In the genomic region with DNA sequence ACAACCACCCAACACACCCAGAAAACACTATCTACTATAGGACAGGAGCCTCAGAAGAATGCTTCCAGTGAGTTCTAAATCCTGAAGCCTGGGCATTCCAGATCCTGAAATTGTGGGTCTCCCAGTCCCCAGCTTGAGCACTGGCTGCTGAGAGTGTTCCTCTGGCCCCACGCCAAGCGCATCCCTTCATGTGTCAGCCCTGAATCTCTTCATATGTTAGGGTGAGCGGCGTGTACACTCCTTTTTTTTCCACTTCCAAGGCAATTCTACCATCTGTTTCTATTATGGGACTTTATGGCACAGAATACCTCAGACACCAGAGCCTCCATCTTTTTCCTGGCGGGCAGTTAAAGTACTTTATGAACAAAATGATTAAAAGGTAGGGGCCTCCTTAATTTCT, we compare ENCODE assay signal across 15 mouse cellular contexts.
DNase-seq lines count a peak whose midpoint lies in the region; ATAC-seq and TF ChIP-seq lines count a peak whose summit lies in the region.
"Had no signal": no experiment of that assay in that cellular context is flagged by ENCODE, and none has a peak within 500 bp of the region (broad histone marks: within the 10 kb centered on the region; RNA-seq: fewer than 3 reads in every experiment).

No protein-coding gene starts in this region.

- intact Hi-C loops in left cerebral cortex, postnatal 14 days (cut with DNase I), result no loop called here

- no peak for TF ChIP-seq EP300 in liver, postnatal 0 days (IDR thresholded peaks at IDR 0.05; ENCODE audit: low read depth)

- H3K27ac ChIP-seq in forebrain, embryonic 14.5 days (ENCODE audit: low read depth, low read length), result no peak overlapping the region
- no peak overlapping the region for H3K27ac ChIP-seq in forebrain, embryonic 12.5 days
- H3K27ac ChIP-seq in forebrain, embryonic 16.5 days (ENCODE audit: low read length), result no peak overlapping the region
- H3K27ac ChIP-seq in liver, postnatal 0 days (ENCODE audit: low read depth), result no peak overlapping the region
- H3K27ac ChIP-seq: midbrain, embryonic 12.5 days had no signal

- no peaks in the 10 kb centered on the region for H3K4me1 ChIP-seq in forebrain, embryonic 14.5 days (ENCODE audit: control insufficient read depth, insufficient read depth, low read length)
- H3K4me1 ChIP-seq in forebrain, embryonic 12.5 days, result no peaks in the 10 kb centered on the region
- peaks cover 3% of the 10 kb centered on the region; the same call in 1 of the 2 replicates for H3K4me1 ChIP-seq in forebrain, embryonic 16.5 days (replicated peaks; ENCODE audit: control insufficient read depth, insufficient read depth, low read length)
- no peaks in the 10 kb centered on the region for H3K4me1 ChIP-seq in liver, postnatal 0 days (ENCODE audit: insufficient read depth)
- H3K4me1 ChIP-seq: midbrain, embryonic 12.5 days had no signal

- ATAC-seq in forebrain, embryonic 14.5 days, result peak; percentile 82
- no peak for ATAC-seq in forebrain, embryonic 12.5 days (ENCODE audit: low FRiP score)
- peak; percentile 76 for ATAC-seq in forebrain, embryonic 16.5 days
- ATAC-seq in liver, postnatal 0 days, result no peak
- ATAC-seq: Patski had no signal

- WGBS in forebrain, embryonic 14.5 days, result 58% methylated on average over 5 of the region's 5 CpGs
- 79% methylated on average over 5 of the region's 5 CpGs for WGBS in forebrain, embryonic 12.5 days
- WGBS in forebrain, embryonic 16.5 days, result 53% methylated on average over 5 of the region's 5 CpGs
- 80% methylated on average over 5 of the region's 5 CpGs for WGBS in liver, postnatal 0 days (ENCODE audit: insufficient replicate concordance)

- peak; percentile 87 for DNase-seq in forebrain, embryonic 14.5 days (ENCODE audit: low spot score)
- peak; percentile 63 to 81 for DNase-seq in left cerebral cortex, postnatal 14 days (ENCODE audit: low spot score in 2 of 2)
- DNase-seq in left cerebral cortex, adult 18-20 months (ENCODE audit: low spot score in 2 of 2), result no peak
- DNase-seq in brain, adult 2 months (ENCODE audit: low read depth, low spot score), result peak; percentile 9
- no peak for DNase-seq in liver, postnatal 0 days
- no peak for DNase-seq in embryo, embryonic 9.5 days (ENCODE audit: extremely low spot score)
- DNase-seq: adrenal gland, adult 2 months; gastrocnemius, postnatal 10 days; kidney, postnatal 25 days; liver; lung, postnatal 14 days had no signal

- no peak overlapping the region for H3K9ac ChIP-seq in forebrain, embryonic 14.5 days (ENCODE audit: low read length)
- H3K9ac ChIP-seq in forebrain, embryonic 12.5 days, result no peak overlapping the region
- H3K9ac ChIP-seq in forebrain, embryonic 16.5 days (replicated peaks; ENCODE audit: low read depth, low read length), result no peak overlapping the region
- H3K9ac ChIP-seq in liver, postnatal 0 days (replicated peaks), result no peak overlapping the region
- H3K9ac ChIP-seq: midbrain, embryonic 12.5 days had no signal

- no peaks in the 10 kb centered on the region for H3K36me3 ChIP-seq in forebrain, embryonic 14.5 days (ENCODE audit: control insufficient read depth, insufficient read depth, low read length)
- no peaks in the 10 kb centered on the region for H3K36me3 ChIP-seq in forebrain, embryonic 12.5 days (replicated peaks)
- H3K36me3 ChIP-seq in forebrain, embryonic 16.5 days (ENCODE audit: control insufficient read depth, insufficient read depth), result no peaks in the 10 kb centered on the region
- H3K36me3 ChIP-seq in liver, postnatal 0 days (replicated peaks; ENCODE audit: insufficient read depth, low read length), result no peaks in the 10 kb centered on the region
- H3K36me3 ChIP-seq: midbrain, embryonic 12.5 days had no signal

- no peak overlapping the region for H3K4me2 ChIP-seq in forebrain, embryonic 14.5 days (ENCODE audit: low read length)
- no peak overlapping the region for H3K4me2 ChIP-seq in forebrain, embryonic 12.5 days
- H3K4me2 ChIP-seq in forebrain, embryonic 16.5 days (ENCODE audit: low read length), result no peak overlapping the region
- no peak overlapping the region for H3K4me2 ChIP-seq in liver, postnatal 0 days (ENCODE audit: low read depth, low read length)
- H3K4me2 ChIP-seq: midbrain, embryonic 12.5 days had no signal

- no peak for TF ChIP-seq CTCF in liver, postnatal 0 days (IDR thresholded peaks at IDR 0.05; ENCODE audit: low read depth)

- H3K27me3 ChIP-seq in forebrain, embryonic 14.5 days (replicated peaks; ENCODE audit: control insufficient read depth, insufficient read depth, low read length), result no peaks in the 10 kb centered on the region
- H3K27me3 ChIP-seq in forebrain, embryonic 12.5 days, result no peaks in the 10 kb centered on the region
- no peaks in the 10 kb centered on the region for H3K27me3 ChIP-seq in forebrain, embryonic 16.5 days (replicated peaks; ENCODE audit: control insufficient read depth, insufficient read depth, low read length)
- no peaks in the 10 kb centered on the region for H3K27me3 ChIP-seq in liver, postnatal 0 days (ENCODE audit: insufficient read depth, low read length)
- H3K27me3 ChIP-seq: midbrain, embryonic 12.5 days had no signal

- no peak overlapping the region for H3K4me3 ChIP-seq in forebrain, embryonic 14.5 days (ENCODE audit: low read depth, low read length)
- H3K4me3 ChIP-seq in forebrain, embryonic 12.5 days (replicated peaks), result no peak overlapping the region
- no peak overlapping the region for H3K4me3 ChIP-seq in forebrain, embryonic 16.5 days (replicated peaks; ENCODE audit: low read length)
- no peak overlapping the region for H3K4me3 ChIP-seq in liver, postnatal 0 days (ENCODE audit: low read depth, low read length)
- H3K4me3 ChIP-seq: midbrain, embryonic 12.5 days had no signal

- H3K9me3 ChIP-seq in forebrain, embryonic 14.5 days (replicated peaks; ENCODE audit: control insufficient read depth, low read length), result no peaks in the 10 kb centered on the region
- no peaks in the 10 kb centered on the region for H3K9me3 ChIP-seq in forebrain, embryonic 12.5 days
- H3K9me3 ChIP-seq in forebrain, embryonic 16.5 days (ENCODE audit: control insufficient read depth, low read length), result no peaks in the 10 kb centered on the region
- peaks cover 4% of the 10 kb centered on the region; the same call in 1 of the 2 replicates for H3K9me3 ChIP-seq in liver, postnatal 0 days (ENCODE audit: low read length)
- H3K9me3 ChIP-seq: midbrain, embryonic 12.5 days had no signal

Comparison
In these comparisons a context has a peak if more than half of its experiments do, and no peak if none do; other contexts are left out.
1. ATAC-seq: peak in forebrain, embryonic 14.5 days (single experiment) and forebrain, embryonic 16.5 days (single experiment); none in forebrain, embryonic 12.5 days (single experiment) and liver, postnatal 0 days (single experiment).
2. DNase-seq: peak in forebrain, embryonic 14.5 days (single experiment), left cerebral cortex, postnatal 14 days (2 of 2) and brain, adult 2 months (single experiment); none in left cerebral cortex, adult 18-20 months (0 of 2), liver, postnatal 0 days (single experiment) and embryo, embryonic 9.5 days (single experiment).